Mouse (Mus musculus) E14TG2a.4 (cell line): ENCODE results near the gene Syne3.

Experiments used
- CTCF ChIP-seq: conservative IDR thresholded peaks from 2 replicates; pipeline ENCODE4 v1.5.1; 2014; ENCODE audit warnings: low read length
- NANOG ChIP-seq: IDR thresholded peaks from 2 replicates; pipeline ENCODE4 v1.6.1; 2014; ENCODE audit warnings: borderline replicate concordance, low read length, mixed read lengths
- POU5F1 ChIP-seq: IDR thresholded peaks from 2 replicates; pipeline ENCODE4 v1.6.1; 2014; ENCODE audit warnings: low read length, borderline replicate concordance

DNA sequence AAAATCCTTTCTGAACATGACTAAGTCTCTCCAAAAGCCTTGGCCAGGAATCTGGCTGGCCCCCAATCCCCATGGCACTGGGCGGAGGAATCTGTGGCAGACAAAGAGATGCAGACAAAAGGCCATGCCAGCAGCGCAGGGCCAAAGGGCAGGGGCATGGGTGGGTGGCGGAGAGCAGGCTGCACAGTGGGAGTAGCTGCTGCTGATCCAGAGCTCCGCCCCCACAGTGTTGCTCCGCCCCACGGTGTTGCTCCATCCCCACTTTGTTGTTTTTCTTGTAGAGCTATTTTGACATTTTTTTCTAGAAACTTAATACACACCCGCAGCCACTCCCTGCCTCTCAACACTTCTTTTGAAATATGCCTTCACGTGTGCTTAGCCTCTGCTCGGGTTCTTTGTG, 31.2 kb downstream of the Syne3 start:
- no peak for TF ChIP-seq CTCF
- no peak for TF ChIP-seq NANOG
- no peak for TF ChIP-seq POU5F1
